Mouse (Mus musculus): Measurements from ENCODE around the gene Cd68.
A peak's percentile ranks its signal among the peaks of the same experiment; 100 is the strongest.
"Not testable (repeated sequence)": the region's sequence is repeated elsewhere in the genome, so short reads cannot be mapped to it uniquely, and the experiment has no call there.

The Cd68 gene

GRCm38 (mm10) chr11:69665961-69666664 is at the start of gene Cd68:
Gene Cd68 (minus strand): TSS chr11:69666153.
- no peak for DNase-seq (ENCODE audit: low spot score in 2 of 2)

GRCm38 (mm10) chr11:69715482-69715881 is 49.5 kb upstream of the Cd68 start:
- DNase-seq (ENCODE audit: low spot score in 2 of 2): no peak

GRCm38 (mm10) chr11:69714636-69715329 is 48.8 kb upstream of the Cd68 start:
- no peak for DNase-seq (ENCODE audit: low spot score in 2 of 2)

- no peak for DNase-seq (ENCODE audit: low spot score in 2 of 2)
These were observed 47.2 kb upstream of the Cd68 start for GRCm38 (mm10) chr11:69712954-69713672.

GRCm38 (mm10) chr11:69711082-69711481 is 45.1 kb upstream of the Cd68 start:
- DNase-seq (ENCODE audit: low spot score in 2 of 2): no peak

- no peak for DNase-seq (ENCODE audit: low spot score in 2 of 2)
These were observed 44.5 kb upstream of the Cd68 start for GRCm38 (mm10) chr11:69710470-69710869.

- no peak for DNase-seq (ENCODE audit: low spot score in 2 of 2)
These were observed 43.8 kb upstream of the Cd68 start for GRCm38 (mm10) chr11:69709554-69710446.

GRCm38 (mm10) chr11:69708614-69709265 is 42.8 kb upstream of the Cd68 start:
- no peak for DNase-seq (ENCODE audit: low spot score in 2 of 2)

- no peak for DNase-seq (ENCODE audit: low spot score in 2 of 2)
These were observed 42.0 kb upstream of the Cd68 start for GRCm38 (mm10) chr11:69707873-69708381.

GRCm38 (mm10) chr11:69707480-69707847 is 41.5 kb upstream of the Cd68 start:
- DNase-seq (ENCODE audit: low spot score in 2 of 2): no peak

- DNase-seq (ENCODE audit: low spot score in 2 of 2): peak in 1 of 2 experiments; percentile 75
These were observed 41.0 kb upstream of the Cd68 start for GRCm38 (mm10) chr11:69706775-69707479.

GRCm38 (mm10) chr11:69704613-69705010 is 38.7 kb upstream of the Cd68 start:
- DNase-seq (ENCODE audit: low spot score in 2 of 2): no peak

- DNase-seq (ENCODE audit: low spot score in 2 of 2): no peak
These were observed 38.1 kb upstream of the Cd68 start for GRCm38 (mm10) chr11:69703814-69704612.

GRCm38 (mm10) chr11:69703381-69703780 is 37.4 kb upstream of the Cd68 start:
- DNase-seq (ENCODE audit: low spot score in 2 of 2): not testable (repeated sequence)

GRCm38 (mm10) chr11:69702886-69703285 is 36.9 kb upstream of the Cd68 start:
- DNase-seq (ENCODE audit: low spot score in 2 of 2): not testable (repeated sequence)

GRCm38 (mm10) chr11:69699595-69699994 is 33.6 kb upstream of the Cd68 start:
- no peak for DNase-seq (ENCODE audit: low spot score in 2 of 2)

- no peak for DNase-seq (ENCODE audit: low spot score in 2 of 2)
These were observed 32.6 kb upstream of the Cd68 start for GRCm38 (mm10) chr11:69698574-69698973.

- no peak for DNase-seq (ENCODE audit: low spot score in 2 of 2)
These were observed 31.4 kb upstream of the Cd68 start for GRCm38 (mm10) chr11:69697396-69697795.

Measured in urinary bladder, postnatal 36 days (tissue).